Comparison of ENCODE assay signal across 15 mouse cellular contexts in genomic region chr19:45582161-45582560, GRCm38 (mm10). TPM values are rescaled to one million over a fixed set of nuclear protein-coding genes. Genes with fewer than 3 reads are reported as not detected.
DNase-seq lines count a peak whose midpoint lies in the region; ATAC-seq and TF ChIP-seq lines count a peak whose summit lies in the region.
"Had no signal": no experiment of that assay in that cellular context is flagged by ENCODE, and none has a peak within 500 bp of the region (broad histone marks: within the 10 kb centered on the region; RNA-seq: fewer than 3 reads in every experiment).

No protein-coding gene starts in this region.

- 0 out of 2 replicates have a peak, but pooled peaks cover 18% of the 10 kb centered on the region for H3K27me3 ChIP-seq in heart, embryonic 10.5 days (ENCODE audit: insufficient read depth, poor library complexity, severe bottlenecking)
- H3K27me3 ChIP-seq in midbrain, embryonic 10.5 days (ENCODE audit: low read depth, poor library complexity, severe bottlenecking) = peaks cover 100% of the 10 kb centered on the region
- H3K27me3 ChIP-seq in midbrain, postnatal 0 days (ENCODE audit: insufficient read depth, low read length) = no peaks in the 10 kb centered on the region
- H3K27me3 ChIP-seq in embryonic facial prominence, embryonic 12.5 days = no peaks in the 10 kb centered on the region
- no peaks in the 10 kb centered on the region for H3K27me3 ChIP-seq in limb, embryonic 12.5 days
- H3K27me3 ChIP-seq: liver, embryonic 13.5 days had no signal

- H3K9me3 ChIP-seq in heart, embryonic 10.5 days = no peaks in the 10 kb centered on the region
- H3K9me3 ChIP-seq in midbrain, embryonic 10.5 days (replicated peaks) = no peaks in the 10 kb centered on the region
- H3K9me3 ChIP-seq in midbrain, postnatal 0 days (ENCODE audit: low read length) = no peaks in the 10 kb centered on the region
- H3K9me3 ChIP-seq in embryonic facial prominence, embryonic 12.5 days = no peaks in the 10 kb centered on the region
- H3K9me3 ChIP-seq in limb, embryonic 12.5 days = no peaks in the 10 kb centered on the region
- H3K9me3 ChIP-seq: liver, embryonic 13.5 days had no signal

- no peak for TF ChIP-seq CTCF in midbrain, postnatal 0 days (IDR thresholded peaks at IDR 0.05)

- no peak overlapping the region for H3K4me2 ChIP-seq in midbrain, postnatal 0 days (ENCODE audit: low read depth, low read length, poor library complexity, severe bottlenecking)
- H3K4me2 ChIP-seq in embryonic facial prominence, embryonic 12.5 days (replicated peaks) = no peak overlapping the region
- H3K4me2 ChIP-seq in limb, embryonic 12.5 days = no peak overlapping the region
- H3K4me2 ChIP-seq: liver, embryonic 13.5 days had no signal

- H3K9ac ChIP-seq in midbrain, postnatal 0 days (replicated peaks; ENCODE audit: low read length, poor library complexity, severe bottlenecking) = no peak overlapping the region
- no peak overlapping the region for H3K9ac ChIP-seq in embryonic facial prominence, embryonic 12.5 days
- no peak overlapping the region for H3K9ac ChIP-seq in limb, embryonic 12.5 days (replicated peaks)
- H3K9ac ChIP-seq: liver, embryonic 13.5 days had no signal

- WGBS in heart, embryonic 10.5 days = 26% methylated on average over 8 of the region's 8 CpGs
- WGBS in midbrain, embryonic 10.5 days = 23% methylated on average over 8 of the region's 8 CpGs
- 14% methylated on average over 8 of the region's 8 CpGs for WGBS in midbrain, postnatal 0 days
- 17% methylated on average over 8 of the region's 8 CpGs for WGBS in embryonic facial prominence, embryonic 12.5 days
- WGBS in limb, embryonic 12.5 days = 29% methylated on average over 8 of the region's 8 CpGs

- peak overlapping the region; percentile 19; the same call in 1 of the 2 replicates for H3K27ac ChIP-seq in heart, embryonic 10.5 days
- peak overlapping the region; percentile 34 for H3K27ac ChIP-seq in midbrain, embryonic 10.5 days (replicated peaks)
- H3K27ac ChIP-seq in midbrain, postnatal 0 days (ENCODE audit: low read depth, low read length) = no peak overlapping the region
- peak overlapping the region; percentile 32; the same call in 1 of the 2 replicates for H3K27ac ChIP-seq in embryonic facial prominence, embryonic 12.5 days
- peak overlapping the region; percentile 64; the same call in 1 of the 2 replicates for H3K27ac ChIP-seq in limb, embryonic 12.5 days
- H3K27ac ChIP-seq: liver, embryonic 13.5 days had no signal

- no peak for ATAC-seq in midbrain, postnatal 0 days (ENCODE audit: low FRiP score)
- ATAC-seq in embryonic facial prominence, embryonic 12.5 days (ENCODE audit: insufficient number of reproducible peaks, insufficient read depth, low FRiP score, low TSS enrichment) = 0 out of 2 replicates have a peak, but pooled peaks have one; percentile 31
- no peak for ATAC-seq in limb, embryonic 12.5 days (ENCODE audit: insufficient number of reproducible peaks, insufficient read depth, low FRiP score, low TSS enrichment, low read depth)
- ATAC-seq: intestine, postnatal 0 days had no signal

- peaks cover 33% of the 10 kb centered on the region for H3K36me3 ChIP-seq in heart, embryonic 10.5 days
- H3K36me3 ChIP-seq in midbrain, embryonic 10.5 days = peaks cover 34% of the 10 kb centered on the region
- peaks cover 18% of the 10 kb centered on the region for H3K36me3 ChIP-seq in midbrain, postnatal 0 days (ENCODE audit: insufficient read depth, low read length)
- H3K36me3 ChIP-seq in embryonic facial prominence, embryonic 12.5 days = peaks cover 19% of the 10 kb centered on the region
- H3K36me3 ChIP-seq in limb, embryonic 12.5 days = peaks cover 40% of the 10 kb centered on the region

- DNase-seq in heart, embryonic 10.5 days (ENCODE audit: low spot score) = no peak
- no peak for DNase-seq in heart, adult 11 months
- peak; percentile 40 for DNase-seq in midbrain, embryonic 10.5 days (ENCODE audit: low spot score)
- DNase-seq in midbrain, postnatal 0 days (ENCODE audit: low spot score) = no peak
- no peak for DNase-seq in right cerebral cortex, adult 2 months (ENCODE audit: low spot score in 2 of 2)
- no peak for DNase-seq in cerebellum, adult 9-10 months
- DNase-seq: adrenal gland, adult 8-10 months; B cell, adult 2 months; cerebellum, postnatal 10 days; liver, embryonic 13.5 days; lung, postnatal 36 days; right cerebral cortex, postnatal 25 days had no signal

- H3K4me3 ChIP-seq in heart, embryonic 10.5 days = no peak overlapping the region
- H3K4me3 ChIP-seq in midbrain, embryonic 10.5 days = no peak overlapping the region
- no peak overlapping the region for H3K4me3 ChIP-seq in midbrain, postnatal 0 days (ENCODE audit: low read depth, low read length)
- no peak overlapping the region for H3K4me3 ChIP-seq in embryonic facial prominence, embryonic 12.5 days
- H3K4me3 ChIP-seq in limb, embryonic 12.5 days (replicated peaks) = no peak overlapping the region
- H3K4me3 ChIP-seq: liver, embryonic 13.5 days had no signal

- peaks cover 64% of the 10 kb centered on the region for H3K4me1 ChIP-seq in heart, embryonic 10.5 days
- H3K4me1 ChIP-seq in midbrain, embryonic 10.5 days = peaks cover 59% of the 10 kb centered on the region
- no peaks in the 10 kb centered on the region for H3K4me1 ChIP-seq in midbrain, postnatal 0 days (ENCODE audit: insufficient read depth, low read length)
- peaks cover 21% of the 10 kb centered on the region for H3K4me1 ChIP-seq in embryonic facial prominence, embryonic 12.5 days
- peaks cover 49% of the 10 kb centered on the region for H3K4me1 ChIP-seq in limb, embryonic 12.5 days (replicated peaks)

RNA-seq across cellular contexts. Expression of gene Gm17018, which starts 21.7 kb away (rescaled TPM):
- polyA plus RNA-seq in heart, embryonic 10.5 days (2016; fragmentation: Nextera tagmentation; extraction: Ambion mirVana) = 32.5 and 35.0 TPM in 2 replicates
- 47.2 and 47.9 TPM in 2 replicates for polyA plus RNA-seq in midbrain, embryonic 10.5 days (2016; fragmentation: Nextera tagmentation; extraction: Ambion mirVana)
- total RNA-seq in midbrain, postnatal 0 days (2014; rRNA removed) = 15.7 and 20.9 TPM in 2 replicates
- polyA plus RNA-seq in midbrain, postnatal 0 days (2015; fragmentation: Nextera tagmentation; extraction: Ambion mirVana) = 83.7 and 84.4 TPM in 2 replicates
- 43.3 and 43.8 TPM in 2 replicates for polyA plus RNA-seq in embryonic facial prominence, embryonic 12.5 days (2016; fragmentation: Nextera tagmentation; extraction: Ambion mirVana)
- 50.5 and 53.7 TPM in 2 replicates for polyA plus RNA-seq in limb, embryonic 12.5 days (2016; fragmentation: Nextera tagmentation; extraction: Ambion mirVana)

RNA-seq across cellular contexts. Expression of gene Poll, which starts 21.8 kb away (rescaled TPM):
- polyA plus RNA-seq in heart, embryonic 10.5 days (2016; fragmentation: Nextera tagmentation; extraction: Ambion mirVana) = 19.2 and 19.4 TPM in 2 replicates
- 22.3 and 23.0 TPM in 2 replicates for polyA plus RNA-seq in midbrain, embryonic 10.5 days (2016; fragmentation: Nextera tagmentation; extraction: Ambion mirVana)
- 9.9 and 12.1 TPM in 2 replicates for total RNA-seq in midbrain, postnatal 0 days (2014; rRNA removed)
- polyA plus RNA-seq in midbrain, postnatal 0 days (2015; fragmentation: Nextera tagmentation; extraction: Ambion mirVana) = 8.9 and 10.4 TPM in 2 replicates
- 15.6 and 17.6 TPM in 2 replicates for polyA plus RNA-seq in embryonic facial prominence, embryonic 12.5 days (2016; fragmentation: Nextera tagmentation; extraction: Ambion mirVana)
- polyA plus RNA-seq in limb, embryonic 12.5 days (2016; fragmentation: Nextera tagmentation; extraction: Ambion mirVana) = 17.7 and 20.1 TPM in 2 replicates
